Mouse (Mus musculus): ENCODE measurements at regions not wholly inside any gene's neighbourhood (a gene's known extent, or its start where the extent isn't known, plus 50 kb on each side); places are given as distances from the start of the nearest gene placed in this dataset.

- TF ChIP-seq CTCF (IDR thresholded peaks at IDR 0.05; ENCODE audit: borderline replicate concordance, control insufficient read depth, extremely low read depth, insufficient read depth, low read length, poor library complexity) (no peak), POLR2A (IDR thresholded peaks at IDR 0.05; ENCODE audit: control insufficient read depth, extremely low read depth, insufficient read depth, low read length, poor library complexity) (no peak)
These were observed 63.7 kb upstream of the Pax1 start for GRCm38 (mm10) chr2:147297876-147298498.
